Mouse (Mus musculus): ENCODE measurements around the gene Vmn2r67. TPM values are rescaled to one million over a fixed set of nuclear protein-coding genes. Genes with fewer than 3 reads are reported as not detected.
"Not testable (repeated sequence)": the region's sequence is repeated elsewhere in the genome, so short reads cannot be mapped to it uniquely, and the experiment has no call there.

Gene Vmn2r67
- polyA plus RNA-seq (2015; fragmentation: Nextera tagmentation; extraction: Ambion mirVana): not detected in 2 replicates

DNA sequence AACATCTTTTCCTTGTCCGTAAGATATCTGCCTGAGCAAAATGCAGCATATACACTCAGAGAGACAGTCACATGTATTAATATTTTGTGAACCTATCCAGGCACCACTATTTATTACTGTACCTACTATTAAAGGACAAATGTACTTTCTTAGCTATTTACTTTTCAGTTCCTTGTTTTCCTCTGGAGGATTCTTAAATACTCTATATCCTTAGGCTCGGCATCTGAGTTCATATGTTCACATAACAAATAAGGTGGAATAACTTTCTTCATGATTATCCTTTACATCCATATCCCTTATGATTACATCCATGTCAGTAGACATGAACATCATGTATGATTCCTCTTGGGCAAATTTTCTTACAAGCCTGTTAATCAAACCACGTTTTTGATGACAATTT, at the start of gene Vmn2r67:
Gene Vmn2r67, minus strand, starts transcription at position 101 of the 400 bp plus-strand sequence.
- Histone ChIP-seq H3K9me3 (replicated peaks) (no peaks in the 10 kb centered on the region), H3K27ac (replicated peaks) (no peak within 1 kb of the TSS), H3K36me3 (replicated peaks) (no peaks in the 10 kb centered on the region), H3K27me3 (no peaks in the 10 kb centered on the region), H3K4me1 (replicated peaks) (no peaks in the 10 kb centered on the region), H3K9ac (no peak within 1 kb of the TSS), H3K4me3 (replicated peaks) (no peak within 1 kb of the TSS), H3K4me2 (no peak within 1 kb of the TSS)
- ATAC-seq (ENCODE audit: insufficient read depth): no peak
- 53% methylated on average over 3 of the region's 3 CpGs for WGBS (ENCODE audit: insufficient replicate concordance)

- H3K9me3 ChIP-seq (replicated peaks); H3K27ac ChIP-seq (replicated peaks); ATAC-seq (ENCODE audit: insufficient read depth); H3K4me3 ChIP-seq (replicated peaks); H3K36me3 ChIP-seq (replicated peaks); H3K4me1 ChIP-seq (replicated peaks); H3K4me2 ChIP-seq; H3K9ac ChIP-seq; H3K27me3 ChIP-seq: not testable (repeated sequence)
- 17% methylated on average over 2 of the region's 2 CpGs for WGBS (ENCODE audit: insufficient replicate concordance)
Observed at GRCm38 (mm10) chr7:85104531-85104930, 51.3 kb downstream of the Vmn2r67 start.

Other genes starting within 250 kb of the Vmn2r67 start
- not detected in 2 replicates for gene Vmn2r65, start 191.9 kb downstream of the Vmn2r67 start, polyA plus RNA-seq (2015; fragmentation: Nextera tagmentation; extraction: Ambion mirVana)
- gene Vmn2r66, start 143.7 kb downstream of the Vmn2r67 start, polyA plus RNA-seq (2015; fragmentation: Nextera tagmentation; extraction: Ambion mirVana): not detected in 2 replicates
- gene Vmn2r68, start 81.8 kb upstream of the Vmn2r67 start, polyA plus RNA-seq (2015; fragmentation: Nextera tagmentation; extraction: Ambion mirVana): not detected in 2 replicates